Mouse (Mus musculus): ENCODE data around the gene Dnah12. TPM values are rescaled to one million over a fixed set of nuclear protein-coding genes. Genes with fewer than 3 reads are reported as not detected.
"Not testable (repeated sequence)": the region's sequence is repeated elsewhere in the genome, so short reads cannot be mapped to it uniquely, and the experiment has no call there.

Gene Dnah12
- total RNA-seq, 2 experiments from 2014 or later = not detected

GRCm38 (mm10) chr14:26697912-26698311, 4.8 kb downstream of the Dnah12 start:
- intact Hi-C loops (cut with DNase I; ENCODE audit: low total_unique reads) = no loop called here
- no peak for DNase-seq

GRCm38 (mm10) chr14:26705246-26705645, 12.2 kb downstream of the Dnah12 start:
- intact Hi-C loops (cut with DNase I; ENCODE audit: low total_unique reads); DNase-seq: not testable (repeated sequence)

- DNase-seq; intact Hi-C loops (cut with DNase I; ENCODE audit: low total_unique reads): not testable (repeated sequence)
Observed at GRCm38 (mm10) chr14:26719696-26720095, 26.6 kb downstream of the Dnah12 start.

- intact Hi-C loops (cut with DNase I; ENCODE audit: low total_unique reads) = no loop called here
Observed at GRCm38 (mm10) chr14:26724898-26725297, 31.8 kb downstream of the Dnah12 start.

GRCm38 (mm10) chr14:26758566-26758965, 65.5 kb downstream of the Dnah12 start:
- intact Hi-C loops (cut with DNase I; ENCODE audit: low total_unique reads) = no loop called here
- no peak for DNase-seq

More at GRCm38 (mm10) chr14:26724898-26725297, 31.8 kb downstream of the Dnah12 start:
- no peak for DNase-seq

GRCm38 (mm10) chr14:26764827-26765226, 71.8 kb downstream of the Dnah12 start:
- no peak for DNase-seq
- intact Hi-C loops (cut with DNase I; ENCODE audit: low total_unique reads) = no loop called here

- intact Hi-C loops (cut with DNase I; ENCODE audit: low total_unique reads) = no loop called here
- DNase-seq = no peak
Observed at GRCm38 (mm10) chr14:26768195-26768594, 75.1 kb downstream of the Dnah12 start.

- DNase-seq = no peak
- intact Hi-C loops (cut with DNase I; ENCODE audit: low total_unique reads) = no loop called here
Observed at GRCm38 (mm10) chr14:26773536-26773935, 80.5 kb downstream of the Dnah12 start.

- intact Hi-C loops (cut with DNase I; ENCODE audit: low total_unique reads) = no loop called here
- no peak for DNase-seq
Observed at GRCm38 (mm10) chr14:26783731-26784130, 90.7 kb downstream of the Dnah12 start.

GRCm38 (mm10) chr14:26785695-26786094, 92.6 kb downstream of the Dnah12 start:
- intact Hi-C loops (cut with DNase I; ENCODE audit: low total_unique reads) = no loop called here
- no peak for DNase-seq

- no peak for DNase-seq
- intact Hi-C loops (cut with DNase I; ENCODE audit: low total_unique reads) = no loop called here
Observed at GRCm38 (mm10) chr14:26794431-26794830, 101.4 kb downstream of the Dnah12 start.

- intact Hi-C loops (cut with DNase I; ENCODE audit: low total_unique reads) = no loop called here
- DNase-seq = no peak
Observed at GRCm38 (mm10) chr14:26798330-26798729, 105.3 kb downstream of the Dnah12 start.

- DNase-seq = no peak
- intact Hi-C loops (cut with DNase I; ENCODE audit: low total_unique reads) = no loop called here
Observed at GRCm38 (mm10) chr14:26799286-26799685, 106.2 kb downstream of the Dnah12 start.

- intact Hi-C loops (cut with DNase I; ENCODE audit: low total_unique reads) = no loop called here
- DNase-seq = no peak
Observed at GRCm38 (mm10) chr14:26805500-26805899, 112.4 kb downstream of the Dnah12 start.

- intact Hi-C loops (cut with DNase I; ENCODE audit: low total_unique reads) = no loop called here
- no peak for DNase-seq
Observed at GRCm38 (mm10) chr14:26812734-26813133, 119.7 kb downstream of the Dnah12 start.

GRCm38 (mm10) chr14:26813871-26814270, 120.8 kb downstream of the Dnah12 start:
- no peak for DNase-seq

GRCm38 (mm10) chr14:26814908-26815307, 121.8 kb downstream of the Dnah12 start:
- intact Hi-C loops (cut with DNase I; ENCODE audit: low total_unique reads) = loop anchor here (2.0 kb wide), 1 partner anchor 68 kb away; no protein-coding TSS in a partner anchor
- DNase-seq = no peak

More at GRCm38 (mm10) chr14:26813871-26814270, 120.8 kb downstream of the Dnah12 start:
- intact Hi-C loops (cut with DNase I; ENCODE audit: low total_unique reads) = loop anchor here (2.0 kb wide), 1 partner anchor 69 kb away; no protein-coding TSS in a partner anchor

GRCm38 (mm10) chr14:26816785-26817184, 123.7 kb downstream of the Dnah12 start:
- DNase-seq = no peak
- intact Hi-C loops (cut with DNase I; ENCODE audit: low total_unique reads) = no loop called here

- intact Hi-C loops (cut with DNase I; ENCODE audit: low total_unique reads) = no loop called here
- no peak for DNase-seq
Observed at GRCm38 (mm10) chr14:26826020-26826419, 132.9 kb downstream of the Dnah12 start.

- DNase-seq = no peak
- intact Hi-C loops (cut with DNase I; ENCODE audit: low total_unique reads) = no loop called here
Observed at GRCm38 (mm10) chr14:26853053-26853452, 160.0 kb downstream of the Dnah12 start.

- intact Hi-C loops (cut with DNase I; ENCODE audit: low total_unique reads) = no loop called here
- DNase-seq = no peak
Observed at GRCm38 (mm10) chr14:26854066-26854465, 161.0 kb downstream of the Dnah12 start.

- intact Hi-C loops (cut with DNase I; ENCODE audit: low total_unique reads) = no loop called here
Observed at GRCm38 (mm10) chr14:26858364-26858763, 165.3 kb downstream of the Dnah12 start.

More at GRCm38 (mm10) chr14:26858364-26858763, 165.3 kb downstream of the Dnah12 start:
- no peak for DNase-seq

Measured in gastrocnemius, postnatal 14 days (tissue).